Mouse (Mus musculus): Measurements from ENCODE around the gene Mrtfa.

Gene Mrtfa

DNA sequence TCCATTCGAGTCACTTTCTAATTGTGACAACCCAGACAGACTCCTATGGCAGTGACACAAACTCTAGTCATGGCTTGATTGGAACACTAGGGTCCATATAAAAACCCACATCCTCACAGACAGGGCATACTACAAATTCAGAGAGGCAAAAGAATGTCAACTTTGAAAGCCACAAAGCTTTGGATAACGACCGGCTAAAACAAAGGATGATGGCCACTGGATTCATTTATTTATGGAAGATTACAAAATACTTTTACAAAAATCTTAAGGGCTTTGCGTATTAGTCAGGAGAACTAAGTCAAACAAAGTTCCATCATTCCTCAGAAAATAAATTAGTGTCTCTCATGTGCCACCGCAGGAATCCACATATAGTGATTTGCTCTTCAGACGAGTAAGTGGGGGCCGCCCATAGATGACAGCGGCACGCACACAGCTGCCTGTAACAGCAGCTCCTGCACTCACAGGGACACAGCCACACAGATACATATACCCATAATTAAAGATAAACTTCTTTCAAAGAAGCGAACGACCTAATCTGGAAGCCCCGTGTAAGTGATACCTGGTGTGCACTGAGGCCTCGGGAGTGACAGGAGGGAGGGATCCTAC, 88.2 kb downstream of the Mrtfa start:
- no peak for DNase-seq (ENCODE audit: low read depth, low spot score)

DNA sequence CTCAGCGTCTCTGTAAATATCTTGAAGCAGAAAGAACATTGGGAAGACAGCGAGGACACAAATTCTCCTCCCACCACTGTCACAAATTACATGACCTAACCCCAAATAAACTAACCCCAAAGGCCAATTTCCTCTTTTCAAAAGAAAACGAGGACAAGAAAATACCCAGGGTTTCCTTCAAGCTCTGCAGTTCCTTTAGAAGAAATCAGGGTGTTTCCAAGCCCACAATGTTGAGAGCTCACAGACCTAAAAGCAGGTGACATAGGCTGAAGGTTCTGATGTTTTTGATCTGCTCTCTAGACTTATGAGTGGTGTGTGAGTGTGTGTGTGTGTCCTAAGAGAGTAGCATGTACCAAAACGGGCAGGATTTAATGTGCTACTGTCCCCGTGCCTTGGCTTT, 89.2 kb downstream of the Mrtfa start:
- DNase-seq (ENCODE audit: low read depth, low spot score): no peak

DNA sequence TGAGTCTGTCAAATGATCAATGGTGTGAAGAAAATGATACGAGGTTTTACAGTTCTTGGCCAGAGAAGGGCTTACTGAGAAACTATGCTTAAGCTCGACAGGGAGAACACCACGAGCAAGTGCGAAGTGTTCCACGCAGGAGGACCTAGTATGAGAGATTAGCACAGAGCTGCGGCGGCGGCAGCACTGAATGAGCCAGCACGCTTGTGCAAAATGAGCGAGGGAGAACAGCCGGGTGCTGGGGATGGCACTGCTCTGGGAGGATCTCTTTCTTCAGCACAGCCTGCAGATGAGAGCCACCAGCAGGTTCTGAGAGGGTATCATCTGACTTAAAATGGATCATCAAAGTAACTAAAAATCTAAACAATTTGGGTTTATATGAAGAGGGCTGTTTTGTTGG, 91.3 kb downstream of the Mrtfa start:
- DNase-seq (ENCODE audit: low read depth, low spot score): no peak

DNA sequence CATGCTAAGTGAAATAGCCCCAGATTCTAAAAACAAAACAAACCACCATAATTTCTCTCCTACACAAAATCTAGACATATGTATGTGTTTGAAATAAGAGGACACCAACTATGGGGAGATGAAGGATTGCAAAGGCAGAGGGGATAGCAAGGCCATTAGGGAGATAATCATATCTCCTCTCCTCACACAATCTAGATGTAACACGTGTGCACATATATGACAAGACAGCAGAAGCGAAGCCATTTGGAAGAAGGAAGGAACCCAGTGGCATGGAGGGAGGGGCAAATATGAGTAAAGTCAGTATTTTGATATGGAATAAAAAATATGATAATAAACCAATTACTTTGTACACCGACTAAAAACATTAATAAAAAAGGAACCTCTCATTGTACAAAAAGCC, 91.9 kb downstream of the Mrtfa start:
- no peak for DNase-seq (ENCODE audit: low read depth, low spot score)

DNA sequence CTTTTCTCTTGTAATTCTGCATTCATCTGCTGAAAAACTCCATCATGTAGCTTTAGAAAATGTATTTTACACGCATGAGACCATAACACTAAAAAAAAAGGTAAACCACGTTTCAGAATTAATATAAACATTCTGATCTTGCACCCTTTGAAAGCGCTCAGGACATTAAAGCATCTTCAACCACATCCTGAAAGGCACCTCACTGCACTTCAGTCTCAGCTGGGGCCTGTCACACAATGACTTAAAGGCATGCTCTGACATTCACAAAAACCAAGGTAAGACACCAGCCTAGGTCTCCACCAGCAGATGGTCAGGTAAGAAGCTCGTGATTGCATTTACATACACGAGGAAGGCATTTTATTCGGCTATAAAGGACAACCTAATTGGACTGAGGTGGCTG, 92.7 kb downstream of the Mrtfa start:
- DNase-seq (ENCODE audit: low read depth, low spot score): no peak

DNA sequence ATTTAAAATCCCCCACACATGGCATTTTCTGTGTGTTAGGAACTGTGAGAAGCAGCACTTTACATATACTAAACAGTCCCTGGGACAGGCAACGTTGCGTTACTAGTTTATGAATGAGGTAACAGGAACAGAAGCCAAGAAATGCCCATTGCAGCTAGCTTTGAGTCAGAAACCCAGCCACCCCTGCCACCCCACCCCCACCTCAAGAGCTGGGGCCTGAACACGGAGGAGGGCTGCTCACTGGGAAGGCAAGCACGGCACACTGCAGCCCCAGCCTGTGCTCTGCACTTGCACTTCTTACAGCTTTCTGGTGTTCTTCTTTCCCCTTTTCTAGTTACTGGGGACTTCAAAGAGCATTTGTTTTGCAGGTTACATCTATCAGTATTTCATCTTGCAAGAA, 93.1 kb downstream of the Mrtfa start:
- DNase-seq (ENCODE audit: low read depth, low spot score): no peak

DNA sequence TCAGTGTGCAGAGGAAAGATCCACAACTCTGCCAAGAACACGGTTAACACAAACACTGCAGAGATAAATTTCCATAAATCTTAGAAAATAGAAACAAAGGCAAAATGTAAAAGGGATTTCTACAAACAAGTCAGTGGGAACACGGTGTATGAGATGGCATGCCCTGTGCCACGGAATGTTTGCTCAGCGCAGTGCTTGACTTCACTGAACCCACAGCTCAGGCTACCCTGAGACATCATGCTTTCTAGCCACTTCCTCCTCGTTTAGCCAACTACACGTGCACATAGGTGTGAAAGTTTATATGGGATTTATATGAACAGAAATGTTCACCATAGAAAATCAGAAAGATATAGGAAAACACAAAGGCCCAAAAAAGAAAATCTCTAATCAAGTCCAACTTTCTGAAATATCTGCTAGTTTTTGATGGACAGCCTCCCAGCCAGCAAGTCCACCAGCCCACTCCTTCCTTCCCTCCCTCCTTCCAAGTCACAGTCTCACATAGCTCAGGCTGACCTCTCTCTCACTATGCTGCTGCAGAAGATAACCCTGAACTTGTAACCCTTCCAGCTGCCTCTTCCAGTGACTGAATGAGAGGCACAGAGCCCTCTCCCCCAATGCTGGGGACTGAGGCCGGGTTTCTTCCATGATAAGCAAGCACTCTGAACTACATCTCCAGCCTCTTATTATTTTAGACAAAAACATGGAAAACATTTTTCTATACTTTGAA, 94.1 kb downstream of the Mrtfa start:
- no peak for DNase-seq (ENCODE audit: low read depth, low spot score)

DNA sequence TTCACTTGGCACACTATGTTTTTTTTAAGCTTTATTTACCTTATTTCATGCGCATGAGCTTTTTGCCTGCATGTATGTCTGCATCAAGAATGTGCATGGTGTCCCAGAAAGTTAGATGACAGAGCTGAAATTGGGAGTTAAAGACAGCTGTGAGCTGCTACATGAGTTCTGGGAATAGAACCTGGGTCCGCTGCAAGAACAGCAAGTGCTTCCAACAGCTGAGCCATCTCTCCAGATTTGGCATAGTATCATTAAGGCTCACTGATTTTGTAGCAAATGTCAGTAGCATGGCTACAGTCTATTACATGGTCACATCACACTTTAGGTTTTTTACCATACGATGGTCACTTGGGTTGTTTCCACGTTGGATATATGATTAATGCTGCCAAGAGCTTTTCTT, 97.5 kb downstream of the Mrtfa start:
- no peak for DNase-seq (ENCODE audit: low read depth, low spot score)

DNA sequence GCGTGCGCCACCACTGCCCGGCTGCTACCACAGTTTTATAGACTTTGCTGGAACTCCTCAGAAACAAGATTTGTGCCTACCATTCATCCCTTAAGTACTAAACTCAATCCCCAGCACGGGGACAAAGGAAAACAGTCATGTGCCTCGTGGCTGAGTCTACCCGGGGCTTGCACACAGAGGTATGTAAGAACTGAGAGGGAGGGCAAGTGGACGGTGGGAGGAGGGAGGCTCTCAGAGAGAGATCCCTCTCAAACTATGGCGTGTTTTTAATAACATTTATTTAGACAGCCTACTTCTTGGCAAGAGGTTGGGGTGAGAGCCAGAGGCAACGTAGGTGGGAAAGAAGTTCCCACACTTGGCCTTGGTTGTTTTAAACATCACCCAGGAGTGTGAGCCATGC, 98.8 kb downstream of the Mrtfa start:
- DNase-seq (ENCODE audit: low read depth, low spot score): peak; percentile 26

DNA sequence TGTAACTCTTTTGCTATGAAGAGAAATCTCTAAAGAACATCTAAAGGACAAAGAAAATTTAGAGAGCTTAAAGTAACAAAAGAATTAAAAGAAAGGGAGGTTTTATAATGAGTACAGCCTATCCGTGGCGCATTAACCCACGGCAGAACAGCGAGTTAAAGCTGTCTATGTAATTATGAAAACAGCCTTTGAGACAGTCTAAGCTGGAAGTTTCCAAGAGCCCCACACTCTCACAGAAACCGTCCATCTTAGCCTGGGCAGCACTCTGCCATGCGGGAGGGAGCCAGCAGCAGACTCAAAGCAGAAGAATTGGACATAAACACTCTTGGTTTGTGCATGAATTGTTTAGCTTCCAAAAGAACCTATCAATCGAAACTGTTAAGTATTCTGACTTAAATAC, 103.0 kb downstream of the Mrtfa start:
- no peak for DNase-seq (ENCODE audit: low read depth, low spot score)

DNA sequence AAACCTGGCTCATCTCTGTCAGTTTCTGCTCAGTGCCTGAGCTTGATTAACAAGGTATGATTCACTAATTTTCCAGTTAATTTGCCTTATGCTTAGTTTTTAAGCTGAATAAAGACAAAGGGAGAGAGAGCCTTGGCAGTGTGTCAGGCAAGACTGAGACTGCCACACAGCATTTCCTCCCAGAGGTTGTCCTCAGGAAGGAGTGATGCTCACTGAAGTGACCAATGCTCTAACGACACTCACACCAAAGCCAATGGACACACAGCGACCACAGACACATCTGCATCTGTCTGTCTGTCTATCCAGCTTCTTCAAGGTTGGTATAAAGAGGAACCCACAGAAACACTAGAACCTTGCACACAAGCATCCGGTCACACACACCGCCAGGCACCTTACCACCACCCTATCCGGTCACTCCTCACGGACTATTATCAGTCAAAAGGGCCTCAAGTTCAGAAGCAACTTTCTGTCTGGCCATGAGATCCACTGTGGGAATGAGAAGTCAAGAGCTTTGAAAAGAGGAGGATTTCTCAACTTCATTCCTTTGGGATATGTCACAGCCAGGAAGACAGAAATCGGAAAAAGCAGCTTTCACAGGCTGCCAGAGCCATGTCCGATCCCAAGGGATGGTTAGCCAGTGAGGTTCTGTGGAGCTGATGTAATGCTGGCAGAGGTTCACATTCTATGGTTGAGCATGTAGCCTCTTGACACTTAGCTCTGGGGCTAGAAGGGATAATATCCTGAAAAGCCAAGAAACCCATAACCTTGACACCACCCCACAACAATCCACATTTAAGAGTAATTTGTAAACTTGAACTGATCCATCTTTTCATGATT, 103.7 kb downstream of the Mrtfa start:
- DNase-seq (ENCODE audit: low read depth, low spot score): no peak

DNA sequence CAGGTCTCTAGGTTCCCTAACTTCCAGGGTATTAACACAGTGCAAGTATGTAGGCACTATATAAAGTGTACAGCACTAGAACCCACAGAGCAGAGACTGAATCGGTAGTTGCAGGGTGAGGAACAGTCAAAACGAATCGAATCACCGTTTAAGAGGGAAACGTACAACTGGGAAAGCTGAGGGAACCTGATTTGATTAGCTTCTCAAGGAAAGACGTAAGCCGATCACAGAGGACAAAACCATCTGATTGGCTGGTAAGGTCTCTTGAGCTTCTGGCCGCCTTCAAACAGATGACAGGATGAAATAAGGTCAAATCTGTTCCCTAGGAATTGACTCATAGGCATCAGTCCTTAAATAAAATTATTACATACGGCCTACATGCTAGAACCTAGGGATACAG, 106.7 kb downstream of the Mrtfa start:
- no peak for DNase-seq (ENCODE audit: low read depth, low spot score)

DNA sequence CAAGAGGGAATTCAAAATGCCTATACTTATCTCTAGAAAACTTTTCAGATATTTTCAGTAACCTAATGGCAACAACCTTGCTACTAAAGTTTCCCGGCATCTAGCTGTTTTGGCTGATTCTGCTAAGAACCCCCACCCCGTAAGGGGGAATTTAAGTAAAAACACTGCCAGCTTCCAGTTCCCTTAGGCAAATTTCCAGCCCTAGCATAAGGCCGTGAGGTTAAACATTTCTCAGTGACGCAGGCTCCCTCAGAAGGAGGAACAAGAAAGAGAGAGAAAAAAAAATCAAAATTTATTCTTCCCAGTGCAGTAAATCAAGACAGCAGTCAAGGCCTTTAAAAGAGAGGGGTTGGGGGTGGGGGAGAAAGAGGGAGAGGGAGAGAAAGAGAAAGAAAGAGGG, 107.3 kb downstream of the Mrtfa start:
- DNase-seq (ENCODE audit: low read depth, low spot score): no peak

DNA sequence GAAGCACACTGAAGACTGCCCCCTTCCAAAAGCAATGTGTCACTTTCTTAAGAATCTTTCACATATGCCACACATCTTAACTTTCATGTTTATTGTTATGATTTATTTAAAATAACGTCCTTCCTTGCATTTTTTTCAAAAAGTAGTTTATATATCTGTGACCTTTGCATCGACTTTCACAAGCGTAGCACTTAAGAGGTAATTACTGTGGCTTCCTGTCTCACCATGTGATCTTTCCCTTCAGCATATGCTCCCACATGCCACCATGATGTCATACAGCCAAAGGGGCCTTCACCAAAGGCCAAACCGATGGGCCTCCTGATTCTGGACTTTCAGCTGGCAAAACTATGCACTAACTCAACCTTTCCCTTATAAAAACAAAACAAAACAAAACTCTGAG, 109.3 kb downstream of the Mrtfa start:
- no peak for DNase-seq (ENCODE audit: low read depth, low spot score)

DNA sequence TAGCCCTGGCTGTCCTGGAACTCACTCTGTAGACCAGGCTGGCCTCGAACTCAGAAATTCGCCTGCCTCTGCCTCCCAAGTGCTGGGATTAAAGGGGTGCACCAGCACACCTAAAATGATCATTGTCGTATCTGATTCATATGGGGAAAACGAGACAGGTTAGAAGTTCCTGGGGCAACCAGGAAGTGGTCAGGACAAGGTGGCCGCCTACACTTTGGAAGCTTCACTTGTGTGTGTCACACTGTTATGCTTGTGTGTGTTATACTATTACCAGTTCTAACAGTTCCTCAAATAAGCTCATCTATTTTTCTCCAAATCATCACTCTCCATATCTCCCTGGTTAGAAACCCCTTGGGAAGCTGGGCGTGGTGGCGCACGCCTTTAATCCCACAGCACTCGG, 110.2 kb downstream of the Mrtfa start:
- DNase-seq (ENCODE audit: low read depth, low spot score): no peak

DNA sequence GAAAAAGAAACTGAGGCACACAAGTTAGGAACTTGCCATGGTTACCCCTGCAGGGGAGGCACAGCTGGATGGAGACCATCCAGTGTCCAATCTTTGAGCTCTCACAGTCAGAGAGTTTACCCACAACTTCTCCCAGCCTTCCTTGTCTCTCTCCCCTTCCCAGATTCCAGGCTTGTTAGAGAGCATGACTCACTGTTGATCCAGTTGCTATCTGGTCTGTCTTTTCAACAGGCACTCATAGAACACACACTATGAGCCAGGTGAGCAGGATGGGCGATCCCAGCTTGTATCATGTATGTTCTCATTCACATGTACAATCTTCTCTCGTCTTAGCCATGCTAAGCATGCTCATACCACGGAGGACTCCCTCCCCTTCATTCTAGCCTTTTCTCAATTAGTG, 111.3 kb downstream of the Mrtfa start:
- DNase-seq (ENCODE audit: low read depth, low spot score): no peak

DNA sequence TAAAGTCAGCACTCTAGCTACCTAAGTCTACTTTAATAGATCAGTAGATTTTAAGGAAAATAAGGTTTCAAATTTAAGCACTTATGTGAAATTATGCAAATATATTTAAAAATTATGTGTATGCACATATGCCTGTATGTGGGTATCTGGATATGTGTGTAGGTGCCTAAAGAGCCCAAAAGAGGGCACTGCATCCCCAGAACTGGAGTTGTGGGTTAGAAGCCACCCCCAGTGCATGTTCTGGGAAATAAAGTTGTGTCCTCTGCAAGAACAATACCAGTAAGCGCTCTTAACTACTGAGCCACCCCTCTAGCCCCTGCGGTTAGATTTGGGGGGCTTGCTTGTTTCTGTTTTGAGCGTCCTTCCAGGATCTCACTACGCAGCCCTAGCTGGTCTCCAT, 113.0 kb downstream of the Mrtfa start:
- DNase-seq (ENCODE audit: low read depth, low spot score): no peak

DNA sequence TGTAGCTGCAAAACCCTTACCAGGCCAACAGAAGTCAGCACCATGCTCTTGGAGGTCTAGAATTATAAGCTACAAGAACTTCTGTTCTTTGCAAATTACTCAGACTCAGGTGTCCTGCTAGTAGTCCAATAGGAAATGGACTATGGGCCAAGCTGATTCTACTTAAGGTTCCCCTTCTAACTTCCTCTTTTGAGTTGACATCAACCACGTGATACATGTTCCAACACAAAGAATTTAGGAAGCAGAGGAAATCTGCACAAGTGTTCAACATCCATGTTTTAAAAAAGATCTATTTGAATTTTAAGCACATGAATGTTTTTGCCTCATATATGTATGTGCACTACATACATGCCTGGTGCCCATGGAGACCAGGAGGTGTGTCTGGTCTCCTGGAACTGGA, 116.0 kb downstream of the Mrtfa start:
- no peak for DNase-seq (ENCODE audit: low read depth, low spot score)

DNA sequence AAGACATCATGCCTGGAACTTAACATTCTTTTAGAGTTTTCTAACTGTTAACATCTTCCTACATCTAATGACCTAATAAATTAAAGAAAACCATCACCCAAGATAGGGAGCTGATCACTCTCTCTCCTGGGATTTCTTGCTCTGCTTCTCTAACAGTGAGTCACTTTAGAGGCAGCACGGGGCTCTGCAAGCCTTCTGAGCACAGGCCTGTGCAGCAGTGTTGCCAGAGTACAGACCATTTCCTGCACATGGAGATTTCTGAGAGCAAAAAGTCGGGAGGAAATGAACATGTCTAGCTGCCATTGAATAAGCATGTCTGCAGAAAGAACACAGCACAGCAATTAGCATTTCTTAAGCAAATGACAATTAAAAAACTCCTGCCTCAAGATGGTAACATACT, 116.8 kb downstream of the Mrtfa start:
- DNase-seq (ENCODE audit: low read depth, low spot score): no peak

DNA sequence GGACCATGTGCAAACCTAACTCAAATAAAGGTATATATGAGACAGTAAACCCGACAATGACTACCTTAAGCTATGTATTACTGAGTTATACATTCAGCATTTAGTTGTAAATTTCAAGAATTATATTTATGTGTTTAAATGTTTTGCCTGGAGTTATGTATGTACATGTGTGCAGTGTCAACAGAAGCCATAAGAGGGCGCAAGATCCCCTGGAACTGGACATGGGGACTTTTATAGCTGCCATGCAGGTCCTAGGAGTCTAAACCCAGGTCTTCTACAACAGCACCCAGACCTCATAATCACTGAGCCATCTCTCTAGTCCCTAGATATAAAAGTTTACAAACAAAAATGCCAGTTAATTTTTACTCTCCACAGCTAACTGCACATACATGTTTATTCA, 117.8 kb downstream of the Mrtfa start:
- DNase-seq (ENCODE audit: low read depth, low spot score): peak; percentile 66

DNA sequence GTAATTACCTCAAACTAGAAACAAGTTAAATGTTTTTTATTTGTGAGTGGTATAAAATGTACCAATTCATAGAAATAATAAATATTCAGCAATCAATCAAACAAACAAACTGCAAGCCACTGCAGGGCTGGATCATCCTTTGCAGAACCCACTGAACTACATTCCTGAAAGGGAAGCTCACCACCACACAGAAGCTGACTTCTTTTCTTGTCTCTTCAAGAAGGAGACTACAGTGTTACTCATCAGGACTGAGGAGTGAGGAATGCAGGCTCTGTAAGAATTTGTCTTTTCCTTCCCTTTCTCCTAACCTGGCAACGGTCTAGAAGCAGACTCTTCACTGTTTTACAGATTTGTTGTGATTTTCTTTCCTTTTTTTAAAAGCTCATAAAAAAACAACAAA, 120.1 kb downstream of the Mrtfa start:
- DNase-seq (ENCODE audit: low read depth, low spot score): no peak

DNA sequence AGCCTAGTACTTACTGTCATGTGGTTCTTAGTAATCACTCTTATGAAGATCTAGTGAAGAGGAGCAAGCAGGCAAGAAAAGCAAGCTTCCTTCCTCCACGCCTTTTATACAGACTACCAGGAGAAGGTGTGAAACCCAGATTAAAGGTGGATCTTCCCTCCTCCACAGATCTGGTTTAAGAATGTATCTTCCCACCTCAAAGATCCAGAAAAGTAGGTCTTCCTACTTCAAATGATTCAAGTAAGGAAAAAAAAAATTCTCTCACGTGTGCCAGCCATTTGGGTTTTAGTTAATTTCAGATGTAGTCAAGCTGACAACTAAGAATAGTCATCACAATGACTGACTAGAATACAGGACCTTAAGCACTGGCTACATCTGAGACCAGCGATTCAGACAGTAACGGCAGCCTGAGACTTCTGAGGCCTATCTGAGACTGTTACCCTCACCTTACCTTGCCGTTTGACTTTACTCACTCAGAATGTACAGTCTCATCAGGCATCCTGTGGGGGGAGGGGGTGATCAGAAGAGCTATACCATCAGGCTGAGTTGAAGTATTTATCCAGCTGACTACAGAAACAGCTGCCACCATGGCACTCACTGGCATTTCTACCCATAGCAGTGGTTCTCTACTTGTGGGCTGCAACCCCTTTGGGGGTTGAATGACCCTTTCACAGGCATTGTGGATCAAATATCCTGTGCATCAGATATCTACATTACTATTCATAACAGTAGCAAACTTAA, 121.7 kb downstream of the Mrtfa start:
- no peak for DNase-seq (ENCODE audit: low read depth, low spot score)
